Mouse (Mus musculus) neural tube, embryonic 12.5 days (tissue): ENCODE measurements around the gene Fbxw8. TPM values are rescaled to one million over a fixed set of nuclear protein-coding genes. Genes with fewer than 3 reads are reported as not detected.

Experiments used
- ATAC-seq: fragments of 200-750 bp; cut with Nextera tagmentation; 2 replicates; pipeline ENCODE4 v1.8.0; 2017; ENCODE audit warnings: low read depth, mild to moderate bottlenecking, moderate TSS enrichment, moderate library complexity; ENCODE audit not compliant: low FRiP score
- H3K27ac ChIP-seq: fragments of 300-500 bp; sonication (generic); 2 replicates; pipeline ENCODE4 v1.5.1; 2016
- H3K27me3 ChIP-seq: fragments of 300-500 bp; sonication (generic); replicated peaks from 2 replicates; pipeline ENCODE4 v1.6.1; 2016; ENCODE audit warnings: mild to moderate bottlenecking
- H3K36me3 ChIP-seq: fragments of 300-500 bp; sonication (generic); 2 replicates; pipeline ENCODE4 v1.6.1; 2016; ENCODE audit warnings: mild to moderate bottlenecking
- H3K4me1 ChIP-seq: fragments of 300-500 bp; sonication (generic); 2 replicates; pipeline ENCODE4 v1.6.1; 2016
- H3K4me2 ChIP-seq: fragments of 300-500 bp; sonication (generic); replicated peaks from 2 replicates; pipeline ENCODE4 v1.6.1; 2016; ENCODE audit warnings: mild to moderate bottlenecking
- H3K4me3 ChIP-seq: fragments of 300-500 bp; sonication (generic); 2 replicates; pipeline ENCODE4 v1.5.1; 2016
- H3K9ac ChIP-seq: fragments of 300-500 bp; sonication (generic); 2 replicates; pipeline ENCODE4 v1.6.1; 2016; ENCODE audit warnings: mild to moderate bottlenecking
- H3K9me3 ChIP-seq: fragments of 300-500 bp; sonication (generic); 2 replicates; pipeline ENCODE4 v1.6.1; 2016; ENCODE audit warnings: mild to moderate bottlenecking
- WGBS: fragments of 180-500 bp; shearing (Covaris S2); methylation state at CpG from one replicate; pipeline ENCODE4 v1.1.7; 2016; 5-methylcytosine and 5-hydroxymethylcytosine counted together
- polyA plus RNA-seq: library from polyadenylated mRNA; unstranded; fragments of >200 nt; fragmentation: Nextera tagmentation; extraction: Ambion mirVana; gene quantifications from 2 replicates; pipeline ENCODE4 v1.2.1, GENCODE M21; 2016

Gene Fbxw8
- polyA plus RNA-seq, 1 experiment from 2014 or later: 40.4 TPM

DNA sequence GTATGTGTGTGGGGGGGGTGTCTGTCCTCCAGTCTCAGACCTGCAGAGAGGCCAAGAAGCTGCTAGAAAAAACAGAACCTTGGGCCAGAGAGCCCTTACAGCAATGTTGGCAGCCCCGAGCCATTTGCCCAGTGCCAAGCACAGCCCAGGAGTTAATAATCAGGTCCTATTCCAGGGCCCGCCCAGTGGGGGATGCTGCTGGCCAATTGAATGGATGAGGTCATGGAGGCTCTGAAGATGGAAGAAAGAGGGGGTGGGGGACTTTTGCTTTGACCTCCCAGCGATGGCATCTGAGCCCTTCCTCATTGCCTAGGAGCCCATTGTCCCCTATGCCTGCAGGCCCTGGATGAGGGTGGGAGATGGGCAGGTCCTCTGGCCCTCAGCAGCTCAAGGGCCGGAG, 123.8 kb downstream of the Fbxw8 start:
- H3K4me3 ChIP-seq: no peak overlapping the region
- WGBS: 43% methylated on average over 4 of the region's 4 CpGs
- H3K9me3 ChIP-seq: no peaks in the 10 kb centered on the region
- ATAC-seq: no peak
- peaks cover 52% of the 10 kb centered on the region for H3K27me3 ChIP-seq
- peaks cover 32% of the 10 kb centered on the region for H3K4me1 ChIP-seq
- no peak overlapping the region for H3K27ac ChIP-seq
- H3K4me2 ChIP-seq: no peak overlapping the region
- H3K9ac ChIP-seq: no peak overlapping the region
- no peaks in the 10 kb centered on the region for H3K36me3 ChIP-seq

GRCm38 (mm10) chr5:118031059-118031458, 124.2 kb downstream of the Fbxw8 start:
- Histone ChIP-seq H3K4me3 (no peak overlapping the region), H3K9ac (no peak overlapping the region), H3K27ac (no peak overlapping the region), H3K4me1 (peaks cover 37% of the 10 kb centered on the region), H3K27me3 (peaks cover 56% of the 10 kb centered on the region), H3K4me2 (no peak overlapping the region), H3K9me3 (no peaks in the 10 kb centered on the region), H3K36me3 (no peaks in the 10 kb centered on the region)
- no peak for ATAC-seq
- 57% methylated on average over 5 of the region's 5 CpGs for WGBS

- Histone ChIP-seq H3K4me3 (no peak overlapping the region), H3K36me3 (no peaks in the 10 kb centered on the region), H3K4me2 (no peak overlapping the region), H3K27me3 (peaks cover 65% of the 10 kb centered on the region), H3K27ac (no peak overlapping the region), H3K9ac (no peak overlapping the region), H3K9me3 (no peaks in the 10 kb centered on the region), H3K4me1 (peaks cover 41% of the 10 kb centered on the region)
- no peak for ATAC-seq
- 91% methylated on average over 9 of the region's 9 CpGs for WGBS
These were observed 125.1 kb downstream of the Fbxw8 start for GRCm38 (mm10) chr5:118030022-118030675.

DNA sequence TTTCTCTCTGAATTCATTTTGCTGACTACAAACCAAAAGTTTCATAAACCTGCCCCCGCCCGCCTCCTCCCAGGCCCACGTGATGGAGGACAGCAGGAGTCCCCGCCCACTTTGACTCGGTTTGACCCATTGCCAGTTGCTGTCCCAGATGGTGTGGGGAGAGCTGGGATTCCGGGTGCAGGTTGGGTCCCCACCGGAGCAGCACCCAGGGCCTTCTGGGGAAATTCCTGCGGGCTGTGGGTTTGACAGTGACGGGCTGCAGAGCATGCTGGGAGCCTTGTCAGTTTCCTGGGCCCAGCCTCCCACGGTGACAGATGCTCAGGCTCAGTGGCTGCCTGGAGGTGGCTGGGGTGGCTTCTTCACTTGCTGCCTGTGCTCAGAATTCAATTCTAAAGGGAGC, 125.8 kb downstream of the Fbxw8 start:
- WGBS: 3% methylated on average over 10 of the region's 10 CpGs
- H3K36me3 ChIP-seq: no peaks in the 10 kb centered on the region
- peak overlapping the region; percentile 22; the same call in 1 of the 2 replicates for H3K4me3 ChIP-seq
- peaks cover 41% of the 10 kb centered on the region for H3K4me1 ChIP-seq
- no peak for ATAC-seq
- peaks cover 66% of the 10 kb centered on the region for H3K27me3 ChIP-seq
- no peak overlapping the region for H3K9ac ChIP-seq
- H3K9me3 ChIP-seq: no peaks in the 10 kb centered on the region
- H3K4me2 ChIP-seq: peak overlapping the region; percentile 97
- H3K27ac ChIP-seq: no peak overlapping the region

DNA sequence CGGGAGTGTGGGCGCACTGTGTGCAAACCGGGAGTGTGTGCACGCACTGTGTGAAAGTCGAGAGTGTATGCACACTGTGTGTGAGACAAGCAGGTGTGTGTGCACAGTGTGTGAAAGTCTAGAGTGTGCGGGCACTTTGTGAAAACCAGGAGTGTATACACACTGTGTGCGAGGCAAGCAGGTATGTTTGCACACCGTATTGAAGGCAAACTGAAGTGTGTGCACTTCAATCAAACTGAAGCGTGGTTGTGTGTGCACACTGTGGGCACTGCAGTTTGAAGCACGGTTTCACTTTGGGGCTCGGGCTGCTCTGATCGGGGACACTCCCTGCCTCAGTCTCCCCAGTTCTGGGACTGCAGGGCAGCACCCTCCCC, 126.2 kb downstream of the Fbxw8 start:
- WGBS: 9% methylated on average over 12 of the region's 12 CpGs
- peaks cover 41% of the 10 kb centered on the region for H3K4me1 ChIP-seq

DNA sequence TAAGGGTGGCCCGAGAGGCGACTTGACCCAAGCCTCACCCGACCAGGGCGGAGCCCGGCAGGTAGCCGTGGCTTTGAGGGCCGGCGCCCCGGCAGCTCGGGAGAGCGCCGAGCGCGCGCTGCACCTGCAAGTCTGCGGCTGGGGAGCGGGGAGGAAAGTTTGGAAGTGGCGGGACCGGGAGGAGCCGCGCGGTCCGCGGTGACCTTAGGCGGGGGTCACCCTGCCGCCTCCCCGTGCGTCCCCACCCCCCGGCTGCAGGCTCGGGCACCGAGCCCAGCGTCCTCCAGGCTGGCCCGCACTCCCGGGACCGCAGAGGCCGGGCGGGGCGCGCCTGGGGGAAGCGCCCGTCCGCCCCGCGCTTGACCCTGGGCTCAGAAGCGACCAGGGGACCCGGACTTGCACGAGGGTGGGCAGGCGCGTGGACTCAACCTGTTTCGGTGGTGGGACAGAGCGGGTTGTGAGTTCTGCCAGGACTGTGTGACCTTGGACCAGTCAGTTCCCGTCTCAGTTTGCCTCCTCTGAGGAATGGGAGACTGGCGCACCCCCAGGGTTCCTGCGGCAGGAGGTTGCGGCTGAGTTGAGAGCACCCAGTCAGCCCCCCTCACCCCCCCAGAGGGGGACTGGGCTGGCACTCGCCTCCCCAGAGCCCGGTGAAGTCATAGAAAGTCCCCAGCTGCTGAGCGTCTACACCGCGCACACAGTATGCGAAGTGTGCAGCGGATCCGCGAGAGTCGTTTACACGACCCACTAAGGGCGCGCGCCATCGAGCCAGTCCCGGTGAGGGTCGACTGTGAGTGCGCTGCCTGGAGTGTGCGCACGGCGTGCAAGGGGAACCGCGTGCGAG, 126.9 kb downstream of the Fbxw8 start:
- H3K27me3 ChIP-seq: peaks cover 67% of the 10 kb centered on the region
- H3K36me3 ChIP-seq: no peaks in the 10 kb centered on the region
- H3K27ac ChIP-seq: no peak overlapping the region
- H3K9ac ChIP-seq: peak overlapping the region; percentile 48; the same call in 1 of the 2 replicates
- H3K4me2 ChIP-seq: peak overlapping the region; percentile 97
- H3K4me3 ChIP-seq: peak overlapping the region; percentile 61
- 1% methylated on average over 79 of the region's 79 CpGs for WGBS
- no peaks in the 10 kb centered on the region for H3K9me3 ChIP-seq
- 0 out of 2 replicates have a peak, but pooled peaks have one; percentile 10 for ATAC-seq
- H3K4me1 ChIP-seq: peaks cover 41% of the 10 kb centered on the region

More for the DNA sequence above, 126.2 kb downstream of the Fbxw8 start:
- Histone ChIP-seq H3K4me3 (peak overlapping the region; percentile 61), H3K27me3 (peaks cover 67% of the 10 kb centered on the region), H3K9ac (no peak overlapping the region), H3K9me3 (no peaks in the 10 kb centered on the region), H3K27ac (no peak overlapping the region), H3K4me2 (peak overlapping the region; percentile 97), H3K36me3 (no peaks in the 10 kb centered on the region)
- peak; percentile 29; the same call in 1 of the 2 replicates for ATAC-seq

DNA sequence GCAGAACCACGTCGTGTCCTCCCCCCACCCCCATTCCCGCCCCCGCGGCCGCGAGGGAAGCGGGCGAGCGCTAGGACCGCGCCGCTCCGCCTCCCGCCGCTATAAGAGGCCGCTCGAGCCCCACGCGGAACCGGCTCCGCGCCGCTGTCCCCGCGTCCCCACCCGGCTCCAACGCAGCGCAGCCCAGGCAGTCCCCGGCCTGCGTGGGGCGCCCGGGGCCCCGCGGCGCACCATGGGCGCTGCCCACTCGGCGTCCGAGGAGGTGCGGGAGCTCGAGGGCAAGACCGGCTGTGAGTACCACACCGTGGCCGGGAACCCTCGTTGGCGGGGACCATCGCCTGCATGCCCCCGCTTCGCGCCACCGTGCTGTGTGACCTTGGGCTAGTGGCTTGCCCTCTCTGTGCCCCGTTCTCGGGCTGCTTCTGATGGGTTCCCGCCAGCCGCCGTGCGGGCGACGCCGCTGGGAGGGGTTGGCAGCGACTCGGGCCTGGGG, 127.5 kb downstream of the Fbxw8 start, which contains the start of gene Tesc:
Gene Tesc (plus strand): TSS at position 46 of the 493 bp plus-strand sequence.
- H3K4me2 ChIP-seq: peak within 1 kb of the TSS; percentile 97
- WGBS: under 1% methylated on average over 62 of the region's 63 CpGs
- peaks cover 67% of the 10 kb centered on the region for H3K27me3 ChIP-seq
- no peak; the same call in 1 of the 2 replicates for ATAC-seq
- H3K9me3 ChIP-seq: no peaks in the 10 kb centered on the region
- peak within 1 kb of the TSS; percentile 61 for H3K4me3 ChIP-seq
- H3K9ac ChIP-seq: peak within 1 kb of the TSS; percentile 48; the same call in 1 of the 2 replicates
- peaks cover 41% of the 10 kb centered on the region for H3K4me1 ChIP-seq
- no peaks in the 10 kb centered on the region for H3K36me3 ChIP-seq
- H3K27ac ChIP-seq: no peak within 1 kb of the TSS

- peaks cover 67% of the 10 kb centered on the region for H3K27me3 ChIP-seq
These were observed 128.1 kb downstream of the Fbxw8 start for GRCm38 (mm10) chr5:118027101-118027697.

DNA sequence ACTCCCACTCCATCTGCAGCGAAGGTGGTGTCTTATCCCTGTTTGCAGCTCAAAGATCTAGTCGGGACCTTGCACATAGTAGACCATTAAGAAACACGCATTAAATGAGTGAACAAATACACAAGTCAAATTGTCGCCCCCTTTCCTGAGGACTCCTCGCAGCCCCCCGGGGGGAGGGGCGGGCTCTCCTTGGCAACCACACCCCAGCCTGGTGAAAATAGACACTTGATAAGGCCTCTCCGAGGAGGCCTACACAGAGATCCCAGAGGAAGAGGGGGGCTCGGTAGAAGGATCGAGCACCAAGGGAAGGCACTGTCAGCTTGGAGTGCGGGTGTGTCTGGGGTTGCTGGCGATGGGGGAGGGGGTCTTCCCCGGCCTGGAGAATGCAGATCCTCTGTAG, 128.9 kb downstream of the Fbxw8 start:
- peaks cover 41% of the 10 kb centered on the region for H3K4me1 ChIP-seq
- H3K36me3 ChIP-seq: no peaks in the 10 kb centered on the region
- no peak overlapping the region for H3K9ac ChIP-seq
- no peak overlapping the region for H3K4me3 ChIP-seq
- under 1% methylated on average over 13 of the region's 13 CpGs for WGBS
- peak overlapping the region; percentile 97 for H3K4me2 ChIP-seq
- no peak for ATAC-seq
- no peak overlapping the region for H3K27ac ChIP-seq
- H3K27me3 ChIP-seq: peaks cover 64% of the 10 kb centered on the region
- H3K9me3 ChIP-seq: no peaks in the 10 kb centered on the region

More at GRCm38 (mm10) chr5:118027101-118027697, 128.1 kb downstream of the Fbxw8 start:
- no peak for ATAC-seq
- peak overlapping the region; percentile 61 for H3K4me3 ChIP-seq
- no peaks in the 10 kb centered on the region for H3K9me3 ChIP-seq
- H3K4me1 ChIP-seq: peaks cover 41% of the 10 kb centered on the region
- peak overlapping the region; percentile 97 for H3K4me2 ChIP-seq
- peak overlapping the region; percentile 48; the same call in 1 of the 2 replicates for H3K9ac ChIP-seq
- WGBS: 2% methylated on average over 39 of the region's 39 CpGs
- no peaks in the 10 kb centered on the region for H3K36me3 ChIP-seq
- no peak overlapping the region for H3K27ac ChIP-seq

GRCm38 (mm10) chr5:118025880-118026279, 129.4 kb downstream of the Fbxw8 start:
- Histone ChIP-seq H3K36me3 (no peaks in the 10 kb centered on the region), H3K9ac (no peak overlapping the region), H3K4me2 (no peak overlapping the region), H3K4me3 (no peak overlapping the region), H3K4me1 (peaks cover 41% of the 10 kb centered on the region), H3K27ac (no peak overlapping the region), H3K27me3 (peaks cover 60% of the 10 kb centered on the region), H3K9me3 (no peaks in the 10 kb centered on the region)
- ATAC-seq: no peak
- 2% methylated on average over 12 of the region's 12 CpGs for WGBS

GRCm38 (mm10) chr5:118023053-118023452, 132.2 kb downstream of the Fbxw8 start:
- H3K27me3 ChIP-seq: peaks cover 31% of the 10 kb centered on the region
- no peaks in the 10 kb centered on the region for H3K9me3 ChIP-seq
- no peak overlapping the region for H3K4me2 ChIP-seq
- H3K27ac ChIP-seq: no peak overlapping the region
- H3K4me3 ChIP-seq: no peak overlapping the region
- no peak for ATAC-seq
- H3K36me3 ChIP-seq: no peaks in the 10 kb centered on the region
- H3K9ac ChIP-seq: no peak overlapping the region
- H3K4me1 ChIP-seq: peaks cover 24% of the 10 kb centered on the region
- 78% methylated on average over 3 of the region's 3 CpGs for WGBS

DNA sequence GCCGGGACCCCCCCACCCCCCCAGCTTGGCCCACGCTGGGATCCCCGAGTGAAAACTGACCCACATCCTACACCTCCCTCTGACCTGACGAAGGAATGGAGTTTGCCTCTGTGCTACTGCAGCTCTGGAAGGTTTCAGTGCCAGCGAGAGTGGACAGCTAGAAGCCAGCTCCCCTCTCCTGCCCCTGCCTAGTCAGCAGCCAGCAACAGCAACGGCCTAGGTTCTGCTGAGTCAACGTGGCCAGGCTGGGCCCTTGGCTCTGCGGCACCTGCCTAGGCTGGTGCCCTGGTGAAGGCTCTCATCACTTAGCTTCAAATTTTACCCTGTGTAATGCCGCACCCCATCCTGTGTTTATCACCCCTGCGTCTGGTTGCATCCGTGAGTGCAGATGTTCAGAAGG, 135.4 kb downstream of the Fbxw8 start:
- no peaks in the 10 kb centered on the region for H3K9me3 ChIP-seq
- no peak overlapping the region for H3K27ac ChIP-seq
- ATAC-seq: no peak
- H3K36me3 ChIP-seq: no peaks in the 10 kb centered on the region
- peaks cover 5% of the 10 kb centered on the region for H3K4me1 ChIP-seq
- 0 out of 2 replicates have a peak, but pooled peaks cover 2% of the 10 kb centered on the region for H3K27me3 ChIP-seq
- H3K4me2 ChIP-seq: no peak overlapping the region
- no peak overlapping the region for H3K4me3 ChIP-seq
- H3K9ac ChIP-seq: no peak overlapping the region
- WGBS: 62% methylated on average over 11 of the region's 11 CpGs
